Comparison of ENCODE assay signal across 10 mouse cellular contexts in genomic region chr12:16799928-16800258, GRCm38 (mm10). TPM values are rescaled to one million over a fixed set of nuclear protein-coding genes. Genes with fewer than 3 reads are reported as not detected.
DNase-seq lines count a peak whose midpoint lies in the region; ATAC-seq and TF ChIP-seq lines count a peak whose summit lies in the region.
"Had no signal": no experiment of that assay in that cellular context is flagged by ENCODE, and none has a peak within 500 bp of the region (broad histone marks: within the 10 kb centered on the region; RNA-seq: fewer than 3 reads in every experiment).

No protein-coding gene starts in this region.

- H3K27ac ChIP-seq in heart, postnatal 0 days (ENCODE audit: low read depth), result no peak overlapping the region
- H3K27ac ChIP-seq in forebrain, embryonic 10.5 days, result peak overlapping the region; percentile 96
- H3K27ac ChIP-seq in limb, embryonic 11.5 days (replicated peaks; ENCODE audit: low read depth, low read length), result 0 out of 2 replicates have a peak overlapping the region, but pooled peaks have one; percentile 65
- no peak overlapping the region for H3K27ac ChIP-seq in neural tube, embryonic 14.5 days (ENCODE audit: low read depth, low read length)

- 32% methylated on average over 6 of the region's 6 CpGs for WGBS in heart, postnatal 0 days
- WGBS in forebrain, embryonic 10.5 days, result 0% methylated on average over 6 of the region's 6 CpGs
- WGBS in limb, embryonic 11.5 days, result 5% methylated on average over 5 of the region's 6 CpGs
- WGBS in neural tube, embryonic 14.5 days, result 6% methylated on average over 3 of the region's 6 CpGs

- H3K4me2 ChIP-seq in heart, postnatal 0 days (ENCODE audit: low read depth, low read length), result peak overlapping the region; percentile 93
- H3K4me2 ChIP-seq in limb, embryonic 11.5 days (ENCODE audit: low read depth, severe bottlenecking), result peak overlapping the region; percentile 88
- H3K4me2 ChIP-seq in neural tube, embryonic 14.5 days (ENCODE audit: low read depth, low read length), result peak overlapping the region; percentile 99

- no peak overlapping the region for H3K4me3 ChIP-seq in heart, postnatal 0 days (ENCODE audit: low read depth, low read length)
- H3K4me3 ChIP-seq in forebrain, embryonic 10.5 days, result peak overlapping the region; percentile 78
- peak overlapping the region; percentile 55 for H3K4me3 ChIP-seq in limb, embryonic 11.5 days (ENCODE audit: low read depth, low read length)
- peak overlapping the region; percentile 53 for H3K4me3 ChIP-seq in neural tube, embryonic 14.5 days (ENCODE audit: low read depth, low read length)

- no peak for TF ChIP-seq EP300 in heart, postnatal 0 days (IDR thresholded peaks at IDR 0.05; ENCODE audit: low read depth)

- H3K27me3 ChIP-seq in heart, postnatal 0 days (ENCODE audit: control insufficient read depth, insufficient read depth, low read length), result peaks cover 32% of the 10 kb centered on the region
- H3K27me3 ChIP-seq in forebrain, embryonic 10.5 days (ENCODE audit: poor library complexity, severe bottlenecking), result peaks cover 19% of the 10 kb centered on the region
- no peaks in the 10 kb centered on the region for H3K27me3 ChIP-seq in limb, embryonic 11.5 days (ENCODE audit: control insufficient read depth, insufficient read depth, low read length)
- H3K27me3 ChIP-seq in neural tube, embryonic 14.5 days (ENCODE audit: control insufficient read depth, insufficient read depth, low read length), result no peaks in the 10 kb centered on the region

- H3K36me3 ChIP-seq in heart, postnatal 0 days (replicated peaks; ENCODE audit: control insufficient read depth, insufficient read depth, low read length), result no peaks in the 10 kb centered on the region
- peaks cover 13% of the 10 kb centered on the region for H3K36me3 ChIP-seq in forebrain, embryonic 10.5 days (replicated peaks)
- no peaks in the 10 kb centered on the region for H3K36me3 ChIP-seq in limb, embryonic 11.5 days (ENCODE audit: control insufficient read depth, insufficient read depth, low read length)
- H3K36me3 ChIP-seq in neural tube, embryonic 14.5 days (ENCODE audit: control insufficient read depth, insufficient read depth, low read length), result no peaks in the 10 kb centered on the region

- DNase-seq in heart, postnatal 0 days (ENCODE audit: low spot score), result no peak
- no peak for DNase-seq in heart, adult 11 months
- DNase-seq in forebrain, embryonic 10.5 days (ENCODE audit: extremely low spot score, low spot score), result no peak
- no peak for DNase-seq in limb, embryonic 11.5 days (ENCODE audit: low spot score)
- no peak for DNase-seq in cerebellum, postnatal 36 days
- DNase-seq in T-cell, adult 2 months (ENCODE audit: low spot score), result no peak
- DNase-seq: layer of hippocampus, adult 9-11 months had no signal

- H3K4me1 ChIP-seq in heart, postnatal 0 days (ENCODE audit: control insufficient read depth, insufficient read depth), result peaks cover 6% of the 10 kb centered on the region; the same call in 1 of the 2 replicates
- peaks cover 68% of the 10 kb centered on the region for H3K4me1 ChIP-seq in forebrain, embryonic 10.5 days
- peaks cover 3% of the 10 kb centered on the region for H3K4me1 ChIP-seq in limb, embryonic 11.5 days (ENCODE audit: control insufficient read depth, insufficient read depth, low read length)
- H3K4me1 ChIP-seq in neural tube, embryonic 14.5 days (ENCODE audit: control insufficient read depth, insufficient read depth, low read length), result no peaks in the 10 kb centered on the region

- no peaks in the 10 kb centered on the region for H3K9me3 ChIP-seq in heart, postnatal 0 days (replicated peaks; ENCODE audit: control insufficient read depth, low read length)
- no peaks in the 10 kb centered on the region for H3K9me3 ChIP-seq in forebrain, embryonic 10.5 days
- no peaks in the 10 kb centered on the region for H3K9me3 ChIP-seq in limb, embryonic 11.5 days (ENCODE audit: control insufficient read depth, low read length)
- H3K9me3 ChIP-seq in neural tube, embryonic 14.5 days (ENCODE audit: control insufficient read depth, low read length), result no peaks in the 10 kb centered on the region

- no peak for TF ChIP-seq CTCF in heart, postnatal 0 days (IDR thresholded peaks at IDR 0.05; ENCODE audit: low read depth)

- ATAC-seq in heart, postnatal 0 days (ENCODE audit: insufficient read depth, low read depth), result no peak
- no peak for ATAC-seq in limb, embryonic 11.5 days (ENCODE audit: insufficient number of reproducible peaks, low FRiP score, low TSS enrichment, low read depth)
- ATAC-seq in neural tube, embryonic 14.5 days (ENCODE audit: low read depth), result peak; percentile 41; the same call in 1 of the 2 replicates
- ATAC-seq in activated CD4-positive, CD25-positive, alpha-beta regulatory T cell, adult 4 months, result no peak

- no peak overlapping the region for H3K9ac ChIP-seq in heart, postnatal 0 days (replicated peaks; ENCODE audit: low read depth, low read length)
- peak overlapping the region; percentile 84 for H3K9ac ChIP-seq in limb, embryonic 11.5 days (ENCODE audit: low read length)
- peak overlapping the region; percentile 57 for H3K9ac ChIP-seq in neural tube, embryonic 14.5 days (replicated peaks; ENCODE audit: low read depth, low read length)

RNA-seq across cellular contexts. Expression of gene Greb1, which starts 0.8 kb away (rescaled TPM):
- total RNA-seq in heart, postnatal 0 days (2014; rRNA removed; ENCODE audit: low replicate concordance), result 0.08 and 0.15 TPM in 2 replicates
- 0.11 and 0.12 TPM in 2 replicates for polyA plus RNA-seq in heart, postnatal 0 days (2015; fragmentation: Nextera tagmentation; extraction: Ambion mirVana)
- polyA plus RNA-seq in forebrain, embryonic 10.5 days (2016; fragmentation: Nextera tagmentation; extraction: Ambion mirVana), result 12.9 and 14.6 TPM in 2 replicates
- polyA plus RNA-seq in limb, embryonic 11.5 days (2014; fragmentation: Nextera tagmentation; extraction: Ambion mirVana), result 11.4 and 17.9 TPM in 2 replicates
- 1.3 and 1.8 TPM in 2 replicates for polyA plus RNA-seq in neural tube, embryonic 14.5 days (2014; fragmentation: Nextera tagmentation; extraction: Ambion mirVana)
- polyA plus RNA-seq in activated CD4-positive, CD25-positive, alpha-beta regulatory T cell, adult 4 months (2017; shearing (Covaris generic)), result under 1 TPM in 1 of 2 experiments, not detected in 1; 0.12 TPM
- total RNA-seq: neutrophil, adult 5-6 weeks had no signal

RNA-seq across cellular contexts. Expression of gene E2f6, which starts 10.9 kb away (rescaled TPM):
- 32.2 and 50.4 TPM in 2 replicates for total RNA-seq in heart, postnatal 0 days (2014; rRNA removed; ENCODE audit: low replicate concordance)
- 34.1 and 35.4 TPM in 2 replicates for polyA plus RNA-seq in heart, postnatal 0 days (2015; fragmentation: Nextera tagmentation; extraction: Ambion mirVana)
- polyA plus RNA-seq in forebrain, embryonic 10.5 days (2016; fragmentation: Nextera tagmentation; extraction: Ambion mirVana), result 63.0 and 67.6 TPM in 2 replicates
- 67.0 and 71.1 TPM in 2 replicates for polyA plus RNA-seq in limb, embryonic 11.5 days (2014; fragmentation: Nextera tagmentation; extraction: Ambion mirVana)
- polyA plus RNA-seq in neural tube, embryonic 14.5 days (2014; fragmentation: Nextera tagmentation; extraction: Ambion mirVana), result 28.7 and 32.9 TPM in 2 replicates
- 1 to 10 TPM; 3.3 to 3.6 TPM for polyA plus RNA-seq in activated CD4-positive, CD25-positive, alpha-beta regulatory T cell, adult 4 months (2017; shearing (Covaris generic))

Comparison
In these comparisons a context has a peak if more than half of its experiments do, and no peak if none do; other contexts are left out.
1. H3K27ac ChIP-seq: peak in forebrain, embryonic 10.5 days (single experiment) and limb, embryonic 11.5 days (single experiment); none in heart, postnatal 0 days (single experiment) and neural tube, embryonic 14.5 days (single experiment).
2. Peak in every context shown above with its lines, with median percentiles within 50 percentile points of each other: H3K4me2 ChIP-seq.